Mouse (Mus musculus) embryonic fibroblast, embryonic 13.5 days (primary cell): ENCODE data around the gene Lingo2.

Experiments used
- CTCF ChIP-seq: IDR thresholded peaks from 2 replicates; pipeline ENCODE4 v1.5.1; 2011; ENCODE audit warnings: mild to moderate bottlenecking, control low read depth, low read length, moderate library complexity, borderline replicate concordance; ENCODE audit not compliant: insufficient read depth
- POLR2A ChIP-seq: IDR thresholded peaks from 2 replicates; pipeline ENCODE4 v1.6.1; 2011; ENCODE audit warnings: low read depth, mild to moderate bottlenecking, control low read depth, low read length, moderate library complexity

GRCm38 (mm10) chr4:35806881-35807464 is 1144.6 kb downstream of the Lingo2 start:
- TF ChIP-seq CTCF (no peak), POLR2A (no peak)
